Mouse (Mus musculus): Measurements from ENCODE around the gene Slc22a28. TPM values are rescaled to one million over a fixed set of nuclear protein-coding genes. Genes with fewer than 3 reads are reported as not detected.

The Slc22a28 gene
- total and polyA plus RNA-seq, 2 experiments from 2014 or later, result not detected

Other genes with a start within 250 kb of the Slc22a28 start
- not detected in 2 replicates for gene Slc22a27, start 166.0 kb downstream of the Slc22a28 start, total RNA-seq (2014; rRNA removed; ENCODE audit: low replicate concordance)
- gene Slc22a27, start 166.0 kb downstream of the Slc22a28 start, polyA plus RNA-seq (2015; fragmentation: Nextera tagmentation; extraction: Ambion mirVana), result not detected in 2 replicates
- gene Slc22a29, start 86.9 kb upstream of the Slc22a28 start, total RNA-seq (2014; rRNA removed; ENCODE audit: low replicate concordance), result not detected in 2 replicates
- not detected in 2 replicates for gene Slc22a29, start 86.9 kb upstream of the Slc22a28 start, polyA plus RNA-seq (2015; fragmentation: Nextera tagmentation; extraction: Ambion mirVana)